Mouse (Mus musculus): ENCODE data around the gene Nme8. TPM values are rescaled to one million over a fixed set of nuclear protein-coding genes. Genes with fewer than 3 reads are reported as not detected.

The Nme8 gene
- polyA plus RNA-seq, 1 experiment = 0.07 TPM

- no peak for DNase-seq (ENCODE audit: low read depth)
Observed at GRCm38 (mm10) chr13:19690417-19690816, 7.2 kb downstream of the Nme8 start.

GRCm38 (mm10) chr13:19689971-19690370, 7.6 kb downstream of the Nme8 start:
- TF ChIP-seq CTCF (IDR thresholded peaks at IDR 0.05; ENCODE audit: borderline replicate concordance, extremely low read depth, insufficient read depth, insufficient read length) = no peak
- no peak for TF ChIP-seq POLR2A (IDR thresholded peaks at IDR 0.05; ENCODE audit: borderline replicate concordance, extremely low read depth, insufficient read depth, insufficient read length, poor library complexity, severe bottlenecking)

More at GRCm38 (mm10) chr13:19690417-19690816, 7.2 kb downstream of the Nme8 start:
- TF ChIP-seq POLR2A (IDR thresholded peaks at IDR 0.05; ENCODE audit: borderline replicate concordance, extremely low read depth, insufficient read depth, insufficient read length, poor library complexity, severe bottlenecking) = no peak
- TF ChIP-seq CTCF (IDR thresholded peaks at IDR 0.05; ENCODE audit: borderline replicate concordance, extremely low read depth, insufficient read depth, insufficient read length) = no peak

GRCm38 (mm10) chr13:19684007-19684406, 13.6 kb downstream of the Nme8 start:
- peak; percentile 68 for TF ChIP-seq CTCF (IDR thresholded peaks at IDR 0.05; ENCODE audit: borderline replicate concordance, extremely low read depth, insufficient read depth, insufficient read length)
- TF ChIP-seq POLR2A (IDR thresholded peaks at IDR 0.05; ENCODE audit: borderline replicate concordance, extremely low read depth, insufficient read depth, insufficient read length, poor library complexity, severe bottlenecking) = no peak
- peak; percentile 76 for DNase-seq (ENCODE audit: low read depth)

More at GRCm38 (mm10) chr13:19689971-19690370, 7.6 kb downstream of the Nme8 start:
- no peak for DNase-seq (ENCODE audit: low read depth)

- no peak for TF ChIP-seq POLR2A (IDR thresholded peaks at IDR 0.05; ENCODE audit: borderline replicate concordance, extremely low read depth, insufficient read depth, insufficient read length, poor library complexity, severe bottlenecking)
- no peak for TF ChIP-seq CTCF (IDR thresholded peaks at IDR 0.05; ENCODE audit: borderline replicate concordance, extremely low read depth, insufficient read depth, insufficient read length)
- peak; percentile 94 for DNase-seq (ENCODE audit: low read depth)
Observed at GRCm38 (mm10) chr13:19682879-19683640, 14.5 kb downstream of the Nme8 start.

- TF ChIP-seq CTCF (IDR thresholded peaks at IDR 0.05; ENCODE audit: borderline replicate concordance, extremely low read depth, insufficient read depth, insufficient read length) = no peak
- TF ChIP-seq POLR2A (IDR thresholded peaks at IDR 0.05; ENCODE audit: borderline replicate concordance, extremely low read depth, insufficient read depth, insufficient read length, poor library complexity, severe bottlenecking) = no peak
- peak; percentile 88 for DNase-seq (ENCODE audit: low read depth)
Observed at GRCm38 (mm10) chr13:19674601-19675000, 23.0 kb downstream of the Nme8 start.

- no peak for TF ChIP-seq POLR2A (IDR thresholded peaks at IDR 0.05; ENCODE audit: borderline replicate concordance, extremely low read depth, insufficient read depth, insufficient read length, poor library complexity, severe bottlenecking)
- no peak for TF ChIP-seq CTCF (IDR thresholded peaks at IDR 0.05; ENCODE audit: borderline replicate concordance, extremely low read depth, insufficient read depth, insufficient read length)
- no peak for DNase-seq (ENCODE audit: low read depth)
Observed at GRCm38 (mm10) chr13:19674025-19674424, 23.6 kb downstream of the Nme8 start.

GRCm38 (mm10) chr13:19668355-19669140, 29.0 kb downstream of the Nme8 start:
- TF ChIP-seq POLR2A (IDR thresholded peaks at IDR 0.05; ENCODE audit: borderline replicate concordance, extremely low read depth, insufficient read depth, insufficient read length, poor library complexity, severe bottlenecking) = no peak
- TF ChIP-seq CTCF (IDR thresholded peaks at IDR 0.05; ENCODE audit: borderline replicate concordance, extremely low read depth, insufficient read depth, insufficient read length) = no peak
- peak; percentile 61 for DNase-seq (ENCODE audit: low read depth)

GRCm38 (mm10) chr13:19652405-19652804, 45.2 kb downstream of the Nme8 start:
- no peak for DNase-seq (ENCODE audit: low read depth)
- TF ChIP-seq POLR2A (IDR thresholded peaks at IDR 0.05; ENCODE audit: borderline replicate concordance, extremely low read depth, insufficient read depth, insufficient read length, poor library complexity, severe bottlenecking) (no peak), CTCF (IDR thresholded peaks at IDR 0.05; ENCODE audit: borderline replicate concordance, extremely low read depth, insufficient read depth, insufficient read length) (no peak)

- DNase-seq (ENCODE audit: low read depth) = no peak
- TF ChIP-seq CTCF (IDR thresholded peaks at IDR 0.05; ENCODE audit: borderline replicate concordance, extremely low read depth, insufficient read depth, insufficient read length) (no peak), POLR2A (IDR thresholded peaks at IDR 0.05; ENCODE audit: borderline replicate concordance, extremely low read depth, insufficient read depth, insufficient read length, poor library complexity, severe bottlenecking) (no peak)
Observed at GRCm38 (mm10) chr13:19649824-19650223, 47.8 kb downstream of the Nme8 start.

GRCm38 (mm10) chr13:19644225-19644624, 53.4 kb downstream of the Nme8 start:
- DNase-seq (ENCODE audit: low read depth) = peak; percentile 57
- TF ChIP-seq POLR2A (IDR thresholded peaks at IDR 0.05; ENCODE audit: borderline replicate concordance, extremely low read depth, insufficient read depth, insufficient read length, poor library complexity, severe bottlenecking) (no peak), CTCF (IDR thresholded peaks at IDR 0.05; ENCODE audit: borderline replicate concordance, extremely low read depth, insufficient read depth, insufficient read length) (peak; percentile 27; the same call in 1 of the 2 replicates)

GRCm38 (mm10) chr13:19643519-19643918, 54.1 kb downstream of the Nme8 start:
- DNase-seq (ENCODE audit: low read depth) = no peak
- TF ChIP-seq POLR2A (IDR thresholded peaks at IDR 0.05; ENCODE audit: borderline replicate concordance, extremely low read depth, insufficient read depth, insufficient read length, poor library complexity, severe bottlenecking) (no peak), CTCF (IDR thresholded peaks at IDR 0.05; ENCODE audit: borderline replicate concordance, extremely low read depth, insufficient read depth, insufficient read length) (no peak)

All from brain, embryonic 14.5 days (tissue).